Mouse (Mus musculus) lung, postnatal 0 days (tissue): ENCODE measurements around the gene Hpse2.

Experiments
- CTCF ChIP-seq: IDR thresholded peaks from 2 replicates; pipeline ENCODE4 v1.5.1; 2016; ENCODE audit warnings: antibody characterized with exemption, mild to moderate bottlenecking
- EP300 ChIP-seq: IDR thresholded peaks from 2 replicates; pipeline ENCODE4 v1.6.1; 2016; ENCODE audit warnings: antibody characterized with exemption, mild to moderate bottlenecking, control low read depth

GRCm38 (mm10) chr19:42988833-42989232 lies 399.3 kb downstream of the Hpse2 start:
- peak; percentile 93 for TF ChIP-seq EP300
- no peak for TF ChIP-seq CTCF
